Mouse (Mus musculus): ENCODE measurements around the gene Snrnp40.

DNA sequence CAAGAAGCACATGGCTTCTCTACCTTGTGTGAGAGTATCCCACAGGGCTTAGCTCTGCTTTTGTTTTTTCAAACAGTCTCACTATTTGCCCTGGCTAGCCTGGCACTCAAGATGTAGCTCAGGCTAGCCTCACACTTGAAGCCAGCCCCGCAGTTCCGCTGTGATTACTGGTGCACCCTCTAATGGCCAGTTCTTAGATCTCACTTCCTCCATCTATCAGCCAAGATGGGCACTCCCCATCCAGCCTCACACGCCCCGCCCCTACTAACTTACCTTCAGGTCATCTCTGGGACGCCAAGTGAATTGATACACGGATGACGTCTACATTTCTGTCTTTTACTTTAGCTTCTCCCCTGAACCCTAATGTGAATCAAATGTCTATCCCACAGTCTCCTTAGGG lies 40.4 kb upstream of the Snrnp40 start:
- TF ChIP-seq CTCF (IDR thresholded peaks at IDR 0.05; ENCODE audit: borderline replicate concordance, control insufficient read depth, extremely low read depth, insufficient read depth, low read length, poor library complexity) (no peak), POLR2A (IDR thresholded peaks at IDR 0.05; ENCODE audit: control insufficient read depth, extremely low read depth, insufficient read depth, low read length, poor library complexity) (no peak)
